In the genomic region with DNA sequence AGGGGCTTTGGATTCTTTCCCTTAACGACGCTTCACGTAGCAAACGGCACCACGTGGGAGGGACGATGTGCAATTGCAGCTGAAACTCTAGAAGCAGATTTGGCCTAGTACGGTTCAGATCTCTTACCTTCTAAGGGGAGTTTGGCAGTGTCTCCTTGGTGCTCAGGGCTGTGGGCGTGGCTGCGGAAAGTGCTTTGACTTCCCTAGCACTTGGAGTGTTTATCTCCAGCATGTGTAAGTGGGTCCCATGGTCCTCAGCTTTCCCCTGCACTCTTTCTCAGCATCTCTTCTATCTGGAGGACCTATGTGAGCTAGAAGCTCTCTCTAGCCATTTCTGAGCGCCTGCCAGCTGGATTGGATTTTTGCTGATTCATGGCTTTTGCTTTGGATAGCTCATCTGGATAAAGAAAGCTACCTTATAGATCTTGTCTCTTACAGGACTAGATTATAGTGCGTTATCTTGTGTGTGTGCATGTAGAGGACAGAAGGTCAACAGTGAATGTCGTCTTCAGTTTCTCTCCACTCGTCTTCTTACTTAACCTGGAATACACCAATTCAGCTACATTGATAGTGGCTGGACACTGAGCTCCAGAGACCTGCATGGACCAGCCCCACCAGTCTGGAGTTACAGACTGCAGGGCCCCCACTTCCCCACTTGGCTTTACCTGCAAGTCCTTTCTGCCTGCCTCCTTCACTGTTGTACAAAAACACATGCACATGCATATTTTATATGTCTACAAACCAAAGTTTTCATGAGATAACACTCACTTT, we compare ENCODE assay signal across 13 mouse cellular contexts.
A peak's percentile ranks its signal among the peaks of the same experiment; 100 is the strongest.
DNase-seq lines count a peak whose midpoint lies in the region; TF ChIP-seq lines count a peak whose summit lies in the region.
"Had no signal": no experiment of that assay in that cellular context is flagged by ENCODE, and none has a peak within 500 bp of the region (broad histone marks: within the 10 kb centered on the region; RNA-seq: fewer than 3 reads in every experiment).

No protein-coding gene starts in this region.

- no peak for TF ChIP-seq CTCF in E14TG2a.4 (conservative IDR thresholded peaks at IDR 0.05; ENCODE audit: low read length)

- peak overlapping the region; percentile 6; the same call in 1 of the 2 replicates for H3K4me3 ChIP-seq in E14TG2a.4 (replicated peaks; ENCODE audit: low read length)
- H3K4me3 ChIP-seq: forebrain, embryonic 12.5 days; hindbrain, embryonic 13.5 days; midbrain, embryonic 15.5 days had no signal

- peaks cover 81% of the 10 kb centered on the region for H3K4me1 ChIP-seq in E14TG2a.4 (replicated peaks; ENCODE audit: low read depth, low read length)
- H3K4me1 ChIP-seq: forebrain, embryonic 12.5 days; hindbrain, embryonic 13.5 days; midbrain, embryonic 15.5 days had no signal

- H3K9me3 ChIP-seq in E14TG2a.4 (ENCODE audit: low read length): no peaks in the 10 kb centered on the region
- H3K9me3 ChIP-seq: forebrain, embryonic 12.5 days; hindbrain, embryonic 13.5 days; midbrain, embryonic 15.5 days had no signal

- peak; percentile 53 for DNase-seq in heart, adult 11 months
- DNase-seq in heart, adult 18-20 months: no peak
- peak; percentile 52 for DNase-seq in ZHBTc4 (ENCODE audit: low read depth, low spot score)
- peak; percentile 75 for DNase-seq in lung, postnatal 25 days (ENCODE audit: low spot score)
- no peak for DNase-seq in cerebellum, postnatal 14 days
- no peak for DNase-seq in cerebellum, postnatal 4 days (ENCODE audit: low spot score in 2 of 2)
- no peak for DNase-seq in thymus, adult 18-20 months
- DNase-seq: heart, postnatal 10 days; right cerebral cortex, postnatal 25 days had no signal

- no peaks in the 10 kb centered on the region for H3K36me3 ChIP-seq in E14TG2a.4 (ENCODE audit: insufficient read depth, low read length)
- H3K36me3 ChIP-seq: forebrain, embryonic 12.5 days; hindbrain, embryonic 13.5 days; midbrain, embryonic 15.5 days had no signal

- H3K27me3 ChIP-seq in E14TG2a.4 (ENCODE audit: insufficient read depth, low read length): no peaks in the 10 kb centered on the region
- H3K27me3 ChIP-seq: forebrain, embryonic 12.5 days; hindbrain, embryonic 13.5 days; midbrain, embryonic 15.5 days had no signal

Comparison
In these comparisons a context has a peak if more than half of its experiments do, and no peak if none do; other contexts are left out.
1. DNase-seq: peak in heart, adult 11 months (single experiment), ZHBTc4 (single experiment) and lung, postnatal 25 days (single experiment); none in heart, adult 18-20 months (0 of 2), cerebellum, postnatal 14 days (0 of 2), cerebellum, postnatal 4 days (0 of 2) and thymus, adult 18-20 months (0 of 2).